ENCODE assay signal across 8 mouse cellular contexts in genomic region chr2:120403986-120404822, GRCm38 (mm10). TPM values are rescaled to one million over a fixed set of nuclear protein-coding genes. Genes with fewer than 3 reads are reported as not detected.
DNase-seq lines count a peak whose midpoint lies in the region; ATAC-seq lines count a peak whose summit lies in the region.

Tmem87a (minus strand) TSS chr2:120404113.

- peak; percentile 84 for DNase-seq in WW6 (ENCODE audit: low read depth, low spot score)
- DNase-seq in cerebellum, postnatal 4 days (ENCODE audit: low spot score in 2 of 2): peak; percentile 78 to 85
- DNase-seq in gastrocnemius, adult 18-20 months (ENCODE audit: low spot score): peak; percentile 96
- DNase-seq in left cerebral cortex, adult 18-20 months (ENCODE audit: low spot score in 2 of 2): peak; percentile 97 to 98
- peak; percentile 98 for DNase-seq in right cerebral cortex, adult 18-20 months
- peak; percentile 77 for DNase-seq in urinary bladder, postnatal 10 days (ENCODE audit: low spot score)

- H3K4me2 ChIP-seq in hindbrain, embryonic 16.5 days (ENCODE audit: low read length): peak within 1 kb of the TSS; percentile 66

- H3K4me1 ChIP-seq in hindbrain, embryonic 16.5 days (ENCODE audit: control insufficient read depth, insufficient read depth, low read depth, low read length): peaks cover 16% of the 10 kb centered on the region

- H3K27me3 ChIP-seq in hindbrain, embryonic 16.5 days (replicated peaks; ENCODE audit: control insufficient read depth, insufficient read depth, low read length): no peaks in the 10 kb centered on the region

- no peaks in the 10 kb centered on the region for H3K9me3 ChIP-seq in hindbrain, embryonic 16.5 days (ENCODE audit: control insufficient read depth, low read length)

- H3K79me2 ChIP-seq in macrophage (ENCODE audit: inconsistent target): peaks cover 47% of the 10 kb centered on the region

- WGBS in hindbrain, embryonic 16.5 days: 1% methylated on average over 34 of the region's 34 CpGs
- 1% methylated on average over 34 of the region's 34 CpGs for WGBS in macrophage (ENCODE audit: missing documents)

- peak within 1 kb of the TSS; percentile 82 for H3K27ac ChIP-seq in hindbrain, embryonic 16.5 days (ENCODE audit: low read depth, low read length)
- peak within 1 kb of the TSS; percentile 88 for H3K27ac ChIP-seq in macrophage

- H3K36me3 ChIP-seq in hindbrain, embryonic 16.5 days (ENCODE audit: control insufficient read depth, insufficient read depth, low read length): no peaks in the 10 kb centered on the region
- no peaks in the 10 kb centered on the region; the same call in 1 of the 2 replicates for H3K36me3 ChIP-seq in macrophage (ENCODE audit: inconsistent target)

- H3K9ac ChIP-seq in hindbrain, embryonic 16.5 days (ENCODE audit: low read depth, low read length): peak within 1 kb of the TSS; percentile 79

- H3K4me3 ChIP-seq in hindbrain, embryonic 16.5 days (ENCODE audit: low read length): peak within 1 kb of the TSS; percentile 85
- peak within 1 kb of the TSS; percentile 100 for H3K4me3 ChIP-seq in macrophage (ENCODE audit: inconsistent target)

- peak; percentile 100 for ATAC-seq in hindbrain, embryonic 16.5 days

RNA-seq across cellular contexts. Expression of gene Tmem87a, which starts in this region (rescaled TPM):
- 10 to 100 TPM; 33.6 to 35.1 TPM for total RNA-seq in gastrocnemius, adult 18-20 months (2021)
- polyA plus RNA-seq in hindbrain, embryonic 16.5 days (2015; fragmentation: Nextera tagmentation; extraction: Ambion mirVana): 6.3 and 7.2 TPM in 2 replicates
- 10 to 100 TPM; 40.5 to 43.3 TPM for total RNA-seq in left cerebral cortex, adult 18-20 months (2021)
- 100 to 1,000 TPM in 10 of 26 experiments, 10 to 100 TPM in 16; 40.4 to 140 (median 93.1) TPM for total RNA-seq in macrophage (2018; cell fraction: chromatin; rRNA removed)
- 10 to 100 TPM; 31.3 to 64.5 (median 40.6) TPM for total RNA-seq in macrophage (2018; cell fraction: cytosol; rRNA removed)
- total RNA-seq in macrophage (2018; cell fraction: nucleus; rRNA removed): 100 to 1,000 TPM in 6 of 26 experiments, 10 to 100 TPM in 20; 56.0 to 154 (median 85.4) TPM
- polyA plus RNA-seq in macrophage (2018): 38.8 to 52.5 TPM (median 44.9 TPM) in 3 replicates

Comparison
In these comparisons a context has a peak if more than half of its experiments do, and no peak if none do; other contexts are left out.
1. Peak in every context shown above with its lines: DNase-seq, ATAC-seq, H3K4me3 ChIP-seq and H3K27ac ChIP-seq.